Mouse (Mus musculus) olfactory bulb, adult 2 months (tissue): ENCODE measurements around the gene Khdrbs2.

Experiments used
- CTCF ChIP-seq: fragments of 200-500 bp; IDR thresholded peaks from 2 replicates; pipeline ENCODE4 v1.5.1; 2012; ENCODE audit warnings: low read depth, mild to moderate bottlenecking, low read length, moderate library complexity; ENCODE audit not compliant: insufficient read depth
- POLR2A ChIP-seq: fragments of 200-500 bp; IDR thresholded peaks from 2 replicates; pipeline ENCODE4 v1.6.1; 2012; ENCODE audit warnings: mild to moderate bottlenecking, low read depth, low read length, moderate library complexity; ENCODE audit not compliant: insufficient read depth

DNA sequence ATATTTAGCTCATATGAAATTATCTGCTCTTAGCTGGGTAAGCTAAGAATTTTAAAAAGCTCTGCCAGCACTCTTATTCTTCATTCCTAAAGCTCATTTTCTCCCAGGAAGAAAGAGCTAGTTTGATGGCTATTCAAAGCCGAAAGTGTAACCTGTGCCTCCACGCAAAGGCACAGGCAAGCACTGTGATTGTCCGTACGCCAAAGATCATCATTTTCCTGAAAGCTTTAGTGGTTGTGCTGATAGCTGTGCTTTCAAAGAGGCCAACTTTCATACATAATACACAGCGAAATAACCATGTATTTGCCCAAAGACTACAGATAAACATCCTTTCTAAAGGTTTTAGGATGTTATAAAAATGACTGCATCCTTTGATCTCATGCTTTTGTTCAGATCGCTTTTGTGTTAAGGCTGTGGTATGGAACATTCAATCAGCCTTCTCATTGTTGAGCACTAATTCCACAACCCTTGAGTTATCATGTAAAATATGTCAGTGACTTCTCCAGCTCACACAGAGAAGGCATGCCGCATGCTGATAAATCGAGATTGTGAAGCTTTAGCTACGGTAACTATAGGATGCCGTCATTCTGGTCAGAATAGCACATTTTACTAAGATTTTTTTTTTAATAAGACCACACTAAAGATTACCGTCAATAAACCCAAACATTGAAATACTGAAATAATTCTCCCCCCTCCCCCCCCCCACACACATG, 299.1 kb downstream of the Khdrbs2 start:
- TF ChIP-seq CTCF (no peak), POLR2A (no peak)
